Mouse (Mus musculus) common myeloid progenitor, adult 5-6 weeks (primary cell): ENCODE measurements around the gene Pafah1b3. TPM values are rescaled to one million over a fixed set of nuclear protein-coding genes. Genes with fewer than 3 reads are reported as not detected.

Experiments used
- ATAC-seq: replicated peaks from 2 replicates; pipeline ENCODE4 v1.8.0; 2016; ENCODE audit warnings: low read depth, mild to moderate bottlenecking, moderate TSS enrichment, inconsistent platforms; ENCODE audit not compliant: poor library complexity, severe bottlenecking
- total RNA-seq: library from RNA; stranded (forward); fragments of 200-1000, 187-1606 nt; gene quantifications from 2 replicates; pipeline ENCODE4 v1.2.3, GENCODE M21; 2017

Gene Pafah1b3
- total RNA-seq, 1 experiment from 2014 or later: 21.4 TPM

DNA sequence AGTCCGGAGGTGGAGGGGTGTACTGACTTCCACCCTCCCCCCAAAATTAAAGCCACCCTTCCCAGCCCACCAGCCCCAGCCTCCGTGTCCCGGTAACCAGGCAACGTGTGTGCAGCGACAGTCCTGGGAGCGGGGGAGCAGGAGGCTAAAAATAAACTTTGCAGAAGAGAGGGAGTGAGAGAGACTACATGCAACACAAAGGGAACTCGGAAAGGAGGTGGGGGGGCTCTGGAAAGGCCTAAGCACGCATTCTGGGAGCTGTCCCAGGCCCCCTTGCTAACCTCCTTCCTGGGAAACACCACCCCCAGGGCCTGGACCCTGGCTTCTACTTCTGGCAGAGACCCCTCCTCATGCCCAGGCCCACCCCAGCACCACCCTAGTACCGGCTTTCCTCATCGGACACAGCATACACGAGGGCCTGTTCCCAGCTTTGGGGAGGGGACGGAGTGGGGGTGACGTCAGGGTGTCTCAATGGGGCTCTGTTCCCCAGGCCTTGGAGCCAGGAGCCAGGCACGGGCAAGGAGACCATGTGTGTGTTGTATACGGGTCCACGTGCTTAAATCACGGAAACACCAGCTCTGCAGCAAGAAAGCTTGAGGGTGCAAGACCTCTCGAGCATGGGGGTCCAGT, 49.7 kb downstream of the Pafah1b3 start:
- peak; percentile 7; the same call in 1 of the 2 replicates for ATAC-seq

DNA sequence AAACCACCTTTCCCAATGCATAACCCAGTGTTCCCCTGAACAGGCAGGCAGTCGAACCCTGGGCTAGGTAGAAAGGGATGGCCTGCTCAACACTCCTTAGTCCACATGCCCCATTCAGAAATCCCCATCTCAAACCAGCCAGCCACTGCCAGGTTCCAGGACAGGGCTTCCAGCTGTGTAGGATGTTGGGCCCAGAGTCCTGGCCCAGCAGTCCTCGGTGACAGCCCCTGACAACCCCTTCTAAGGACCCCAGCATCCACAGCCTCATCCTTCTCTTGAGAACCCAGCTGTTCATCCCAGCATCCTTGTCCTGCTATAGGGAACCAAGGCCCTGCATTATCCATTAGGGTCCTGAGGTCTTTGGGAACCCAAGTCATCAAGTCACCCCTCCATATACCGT, 50.3 kb downstream of the Pafah1b3 start:
- no peak for ATAC-seq

- ATAC-seq: no peak
Measured at GRCm38 (mm10) chr7:25246759-25247137, 51.0 kb downstream of the Pafah1b3 start.

DNA sequence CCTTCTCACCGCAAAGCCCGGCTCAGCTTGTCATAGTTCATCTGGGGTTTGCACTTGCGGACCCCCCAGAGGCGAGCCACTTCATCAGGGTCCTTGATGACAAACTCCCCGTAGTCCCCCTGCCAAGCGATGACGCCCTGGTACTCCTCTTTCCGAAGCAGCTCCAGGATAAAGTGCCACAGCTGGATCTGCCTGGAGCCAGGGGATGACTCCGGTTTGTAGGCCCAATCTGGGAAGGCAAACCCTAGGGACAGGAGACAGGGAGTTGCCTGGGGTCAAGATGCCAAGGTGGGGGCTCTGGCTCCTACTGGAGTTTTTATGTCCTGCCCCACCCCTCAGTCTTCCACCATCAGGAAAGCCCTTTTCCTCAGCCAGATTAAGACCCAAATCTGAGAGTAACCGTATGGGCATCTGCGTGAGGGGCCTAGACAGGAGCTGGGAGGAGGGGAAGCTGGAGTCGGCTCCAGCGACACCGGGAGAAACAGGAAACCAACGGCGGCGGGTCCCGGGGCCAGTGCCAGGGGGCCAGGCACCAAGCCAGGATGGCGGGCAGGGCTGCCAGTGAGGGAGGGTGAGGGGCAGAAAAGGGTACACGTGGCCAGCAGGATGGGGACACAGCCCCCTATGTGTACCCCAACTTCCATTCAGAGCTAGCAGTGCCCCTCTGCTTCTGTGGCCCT, 51.6 kb downstream of the Pafah1b3 start:
- ATAC-seq: no peak

Other genes with a start within 250 kb of the Pafah1b3 start
- gene Grik5, start 225.6 kb downstream of the Pafah1b3 start, total RNA-seq: 10.4 and 11.5 TPM in 2 replicates
- gene Zfp574, start 225.4 kb downstream of the Pafah1b3 start, total RNA-seq: 4.8 and 8.4 TPM in 2 replicates
- gene Pou2f2, start 118.3 kb downstream of the Pafah1b3 start, total RNA-seq: 3.8 and 4.7 TPM in 2 replicates
- 16.4 and 17.6 TPM in 2 replicates for gene Dedd2, start 77.4 kb downstream of the Pafah1b3 start, total RNA-seq
- gene Zfp526, start 76.6 kb downstream of the Pafah1b3 start, total RNA-seq: 8.3 and 10.2 TPM in 2 replicates
- gene Gsk3a, start 60.1 kb downstream of the Pafah1b3 start, total RNA-seq: 50.5 and 58.1 TPM in 2 replicates
- gene Erf, start 47.2 kb downstream of the Pafah1b3 start, total RNA-seq: 8.9 and 10.9 TPM in 2 replicates
- gene Cic, start 30.3 kb downstream of the Pafah1b3 start, total RNA-seq: 44.4 and 50.2 TPM in 2 replicates
- not detected in 2 replicates for gene Prr19, start 3.4 kb upstream of the Pafah1b3 start, total RNA-seq
- gene Tmem145, start 8.1 kb upstream of the Pafah1b3 start, total RNA-seq: not detected in 2 replicates
- gene Megf8, start 19.2 kb upstream of the Pafah1b3 start, total RNA-seq: 4.9 and 6.2 TPM in 2 replicates
- not detected in 2 replicates for gene Cnfn, start 71.7 kb upstream of the Pafah1b3 start, total RNA-seq
- gene Lipe, start 100.7 kb upstream of the Pafah1b3 start, total RNA-seq: 6.6 and 10.1 TPM in 2 replicates
- gene Cxcl17, start 114.9 kb upstream of the Pafah1b3 start, total RNA-seq: not detected in 2 replicates
- gene Ceacam1, start 179.6 kb upstream of the Pafah1b3 start, total RNA-seq: 4.4 and 6.9 TPM in 2 replicates
- gene Ceacam2, start 241.9 kb upstream of the Pafah1b3 start, total RNA-seq: not detected in 2 replicates